Comparison of ENCODE assay signal across 8 mouse cellular contexts in the genomic region with DNA sequence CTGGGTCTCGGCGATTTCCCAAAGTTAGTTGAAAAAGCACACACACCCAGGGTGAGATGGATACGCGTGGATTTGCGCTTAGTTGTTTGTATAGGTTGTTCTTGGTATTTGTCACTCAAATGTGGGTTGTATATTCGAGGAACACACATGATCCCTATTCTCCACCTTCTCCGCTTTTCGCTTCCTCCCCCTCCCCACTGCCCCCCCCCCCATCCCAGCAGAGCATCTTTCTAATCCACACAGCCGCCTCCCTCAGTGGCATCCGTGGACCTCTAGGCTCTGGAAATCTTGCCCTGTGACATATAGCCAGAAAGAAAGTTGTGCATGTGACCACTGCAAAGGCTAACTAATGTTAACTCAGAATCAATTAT. TPM values are rescaled to one million over a fixed set of nuclear protein-coding genes. Genes with fewer than 3 reads are reported as not detected.
DNase-seq lines count a peak whose midpoint lies in the region; ATAC-seq and TF ChIP-seq lines count a peak whose summit lies in the region.
"Had no signal": no experiment of that assay in that cellular context is flagged by ENCODE, and none has a peak within 500 bp of the region (broad histone marks: within the 10 kb centered on the region; RNA-seq: fewer than 3 reads in every experiment).

TSS of gene Gpr150 (minus strand) at position 101 of the 371 bp plus-strand sequence.

- H3K27me3 ChIP-seq in liver, adult 2 months (ENCODE audit: control insufficient read depth, insufficient read depth, low read length): peaks cover 12% of the 10 kb centered on the region
- H3K27me3 ChIP-seq in intestine, postnatal 0 days (replicated peaks; ENCODE audit: control insufficient read depth, insufficient read depth, low read length): peaks cover 27% of the 10 kb centered on the region
- H3K27me3 ChIP-seq in neural tube, embryonic 14.5 days (ENCODE audit: control insufficient read depth, insufficient read depth, low read length): peaks cover 12% of the 10 kb centered on the region

- no peak within 1 kb of the TSS for H3K27ac ChIP-seq in liver, adult 2 months (replicated peaks; ENCODE audit: insufficient read depth, low read depth, low read length)
- H3K27ac ChIP-seq in embryonic fibroblast, embryonic 13.5 days (ENCODE audit: insufficient read depth, low read length): no peak within 1 kb of the TSS
- H3K27ac ChIP-seq in intestine, postnatal 0 days (ENCODE audit: low read depth, low read length): no peak within 1 kb of the TSS
- H3K27ac ChIP-seq in neural tube, embryonic 14.5 days (ENCODE audit: low read depth, low read length): peak within 1 kb of the TSS; percentile 16; the same call in 1 of the 2 replicates

- H3K4me3 ChIP-seq in liver, adult 2 months (ENCODE audit: insufficient read depth, low read depth, low read length): peak within 1 kb of the TSS; percentile 62; the same call in 1 of the 2 replicates
- H3K4me3 ChIP-seq in embryonic fibroblast, embryonic 13.5 days (ENCODE audit: insufficient read depth, low read length): peak within 1 kb of the TSS; percentile 40
- H3K4me3 ChIP-seq in intestine, postnatal 0 days (ENCODE audit: low read depth, low read length): peak within 1 kb of the TSS; percentile 48
- peak within 1 kb of the TSS; percentile 64 for H3K4me3 ChIP-seq in neural tube, embryonic 14.5 days (ENCODE audit: low read depth, low read length)

- no peak for DNase-seq in liver, adult 2 months (ENCODE audit: extremely low read depth, low read depth, low spot score)
- no peak for DNase-seq in liver
- DNase-seq in left cerebral cortex, postnatal 10 days (ENCODE audit: extremely low spot score in 1 of 2, low spot score in 2 of 2): no peak
- no peak for DNase-seq in retina, embryonic 14.5 days (ENCODE audit: low spot score)

- no peaks in the 10 kb centered on the region; the same call in 1 of the 2 replicates for H3K36me3 ChIP-seq in liver, adult 2 months (ENCODE audit: control insufficient read depth, insufficient read depth, low read length)
- H3K36me3 ChIP-seq in intestine, postnatal 0 days (ENCODE audit: control insufficient read depth, insufficient read depth): no peaks in the 10 kb centered on the region
- no peaks in the 10 kb centered on the region for H3K36me3 ChIP-seq in neural tube, embryonic 14.5 days (ENCODE audit: control insufficient read depth, insufficient read depth, low read length)

- intact Hi-C loops in left cerebral cortex, postnatal 10 days (cut with DNase I): no loop called here

- no peak for TF ChIP-seq CTCF in liver, adult 2 months (IDR thresholded peaks at IDR 0.05; ENCODE audit: low read depth, low read length)
- TF ChIP-seq CTCF in embryonic fibroblast, embryonic 13.5 days (IDR thresholded peaks at IDR 0.05; ENCODE audit: borderline replicate concordance, insufficient read depth, low read length): no peak
- no peak for TF ChIP-seq CTCF in intestine, postnatal 0 days (IDR thresholded peaks at IDR 0.05; ENCODE audit: low read depth)

- ATAC-seq in intestine, postnatal 0 days: no peak
- ATAC-seq in neural tube, embryonic 14.5 days (ENCODE audit: low read depth): no peak

- 27% methylated on average over 10 of the region's 10 CpGs for WGBS in liver, adult 2 months
- WGBS in intestine, postnatal 0 days: 12% methylated on average over 10 of the region's 10 CpGs
- 10% methylated on average over 8 of the region's 10 CpGs for WGBS in neural tube, embryonic 14.5 days

- no peak for TF ChIP-seq POLR2A in liver, adult 2 months (IDR thresholded peaks at IDR 0.05; ENCODE audit: extremely low read depth, insufficient read depth, low read length)
- TF ChIP-seq POLR2A in embryonic fibroblast, embryonic 13.5 days (IDR thresholded peaks at IDR 0.05; ENCODE audit: low read depth, low read length): no peak

- H3K9me3 ChIP-seq in intestine, postnatal 0 days (ENCODE audit: control insufficient read depth): no peaks in the 10 kb centered on the region
- H3K9me3 ChIP-seq in neural tube, embryonic 14.5 days (ENCODE audit: control insufficient read depth, low read length): no peaks in the 10 kb centered on the region

- peak within 1 kb of the TSS; percentile 84 for H3K4me2 ChIP-seq in intestine, postnatal 0 days (replicated peaks; ENCODE audit: low read depth)
- H3K4me2 ChIP-seq in neural tube, embryonic 14.5 days (ENCODE audit: low read depth, low read length): peak within 1 kb of the TSS; percentile 99

- H3K4me1 ChIP-seq in liver, adult 2 months (ENCODE audit: control insufficient read depth, insufficient read depth, low read length): peaks cover 9% of the 10 kb centered on the region
- H3K4me1 ChIP-seq in embryonic fibroblast, embryonic 13.5 days (ENCODE audit: control insufficient read depth, insufficient read depth, low read length): no peaks in the 10 kb centered on the region
- H3K4me1 ChIP-seq in intestine, postnatal 0 days (replicated peaks; ENCODE audit: control insufficient read depth, insufficient read depth, low read length): peaks cover 6% of the 10 kb centered on the region; the same call in 1 of the 2 replicates
- no peaks in the 10 kb centered on the region; the same call in 1 of the 2 replicates for H3K4me1 ChIP-seq in neural tube, embryonic 14.5 days (ENCODE audit: control insufficient read depth, insufficient read depth, low read length)

- no peaks in the 10 kb centered on the region for H3K79me2 ChIP-seq in liver, adult 2 months (ENCODE audit: control insufficient read depth, insufficient read depth, low read length)

- 0 out of 2 replicates have a peak within 1 kb of the TSS, but pooled peaks have one; percentile 16 for H3K9ac ChIP-seq in liver, adult 2 months (ENCODE audit: low read depth, low read length)
- no peak within 1 kb of the TSS for H3K9ac ChIP-seq in intestine, postnatal 0 days (ENCODE audit: low read depth, low read length)
- peak within 1 kb of the TSS; percentile 58 for H3K9ac ChIP-seq in neural tube, embryonic 14.5 days (replicated peaks; ENCODE audit: low read depth, low read length)

RNA-seq across cellular contexts. Expression of gene Gpr150, which starts in this region (rescaled TPM):
- not detected in 2 replicates for total RNA-seq in liver, adult 2 months (2014; rRNA removed)
- not detected in 2 replicates for polyA plus RNA-seq in liver, adult 2 months (2012; rRNA removed)
- polyA plus RNA-seq in embryonic fibroblast, embryonic 13.5 days (2011; ENCODE audit: insufficient read length, low read depth, missing spikeins): not detected in 2 replicates
- polyA plus RNA-seq in intestine, postnatal 0 days (2015; fragmentation: Nextera tagmentation; extraction: Ambion mirVana): 0.07 and 0.09 TPM in 2 replicates
- 2.6 and 3.0 TPM in 2 replicates for polyA plus RNA-seq in neural tube, embryonic 14.5 days (2014; fragmentation: Nextera tagmentation; extraction: Ambion mirVana)
- 1 to 10 TPM; 2.6 to 2.9 TPM for total RNA-seq in left cerebral cortex, postnatal 10 days (2021)
- polyA plus RNA-seq: inflammation-experienced regulatory T-cells, adult 6 months had no signal
